Mouse (Mus musculus) heart, adult 18-20 months (tissue): ENCODE measurements at regions not wholly inside any gene's neighbourhood (a gene's known extent, or its start where the extent isn't known, plus 50 kb on each side); places are given as distances from the start of the nearest gene placed in this dataset.
A peak's percentile ranks its signal among the peaks of the same experiment; 100 is the strongest.

ENCODE experiments used
- DNase-seq, 2 experiments: peaks; one replicate each; pipeline ENCODE4 v3.0.0; 2021 to 2022; ENCODE audit warnings: mixed read lengths in 1 of 2

DNA sequence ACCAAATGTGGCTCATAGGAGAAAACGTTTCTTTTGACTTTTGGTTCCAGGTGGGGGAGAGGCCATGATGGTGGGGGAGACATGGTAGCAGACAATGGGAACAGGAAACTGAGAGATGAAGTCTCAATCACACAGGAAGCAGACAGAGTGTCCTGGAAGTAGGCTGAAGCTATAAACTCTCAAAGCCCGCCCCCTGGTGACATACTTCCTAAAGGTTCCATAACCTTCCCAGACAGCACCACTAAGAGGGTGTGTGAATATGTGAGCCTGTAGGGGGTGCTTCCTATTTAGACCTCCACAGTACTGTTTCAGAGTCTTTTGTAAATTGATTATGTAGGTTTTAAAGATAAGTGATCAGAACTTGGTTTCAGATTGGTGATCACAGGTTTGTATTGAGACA is 284.1 kb upstream of the Slc30a5 start:
- no peak for DNase-seq

DNA sequence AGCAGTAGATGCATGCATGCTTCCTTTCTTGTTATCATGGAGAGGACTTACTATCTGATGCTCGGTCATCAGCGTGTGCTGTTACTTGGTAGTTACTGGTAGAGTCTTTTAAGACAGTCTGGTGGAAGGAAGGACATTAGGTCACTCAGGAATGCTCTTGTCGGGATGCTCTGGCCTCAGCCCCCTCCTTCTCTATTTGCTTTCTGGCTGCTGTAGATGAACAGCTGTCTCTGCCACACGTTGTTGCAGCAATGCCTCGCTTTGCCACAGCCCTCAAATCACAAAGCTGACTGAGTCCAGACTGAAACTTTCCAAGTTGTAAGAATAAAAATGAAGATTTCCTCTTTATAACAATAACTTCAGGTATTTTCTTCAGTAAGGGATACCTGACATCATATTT is 282.1 kb upstream of the Slc30a5 start:
- no peak for DNase-seq

GRCm38 (mm10) chr13:101112176-101112575 is 278.9 kb upstream of the Slc30a5 start:
- no peak for DNase-seq

DNA sequence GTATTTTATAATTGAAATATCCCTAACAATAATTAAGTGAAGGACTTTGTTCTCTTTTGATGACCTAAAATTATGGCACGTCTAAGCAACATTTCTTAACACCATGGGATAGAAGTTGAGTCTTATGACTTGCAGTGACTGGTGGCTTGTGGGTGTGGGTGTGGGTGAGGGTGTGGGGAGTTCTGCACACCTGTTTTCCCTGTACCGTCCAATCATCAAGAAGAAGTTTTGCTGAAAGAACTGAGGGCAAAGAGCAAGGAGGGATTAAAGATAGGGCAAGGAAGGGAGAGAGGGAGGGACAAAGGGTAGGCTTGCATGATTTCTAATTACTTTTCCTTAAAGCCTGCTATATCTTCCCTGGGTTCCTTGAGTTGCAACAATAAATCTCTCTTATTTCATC is 278.5 kb upstream of the Slc30a5 start:
- no peak for DNase-seq

DNA sequence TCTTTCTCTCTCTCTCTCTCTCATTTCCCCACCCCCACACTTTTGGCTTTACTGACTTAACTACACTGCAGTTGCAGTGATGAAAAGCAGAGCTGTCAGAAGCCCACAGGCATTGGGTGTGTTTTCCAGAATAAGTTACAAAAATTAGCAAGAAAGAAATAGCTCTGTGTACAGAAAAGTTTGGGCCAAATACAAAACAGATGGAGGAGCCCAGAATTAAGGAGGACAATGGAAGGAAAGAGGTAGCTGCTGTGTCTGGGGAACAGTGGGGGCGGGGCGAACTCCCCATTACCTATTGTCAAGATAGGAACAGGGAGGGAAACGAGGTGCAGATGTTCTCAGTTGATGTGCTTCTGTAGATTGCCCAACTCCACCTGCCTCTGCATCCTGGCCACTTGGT is 267.4 kb upstream of the Slc30a5 start:
- DNase-seq, result no peak

GRCm38 (mm10) chr13:101096856-101097255 is 263.6 kb upstream of the Slc30a5 start:
- DNase-seq, result no peak

GRCm38 (mm10) chr13:101096221-101096620 is 263.0 kb upstream of the Slc30a5 start:
- DNase-seq, result no peak

DNA sequence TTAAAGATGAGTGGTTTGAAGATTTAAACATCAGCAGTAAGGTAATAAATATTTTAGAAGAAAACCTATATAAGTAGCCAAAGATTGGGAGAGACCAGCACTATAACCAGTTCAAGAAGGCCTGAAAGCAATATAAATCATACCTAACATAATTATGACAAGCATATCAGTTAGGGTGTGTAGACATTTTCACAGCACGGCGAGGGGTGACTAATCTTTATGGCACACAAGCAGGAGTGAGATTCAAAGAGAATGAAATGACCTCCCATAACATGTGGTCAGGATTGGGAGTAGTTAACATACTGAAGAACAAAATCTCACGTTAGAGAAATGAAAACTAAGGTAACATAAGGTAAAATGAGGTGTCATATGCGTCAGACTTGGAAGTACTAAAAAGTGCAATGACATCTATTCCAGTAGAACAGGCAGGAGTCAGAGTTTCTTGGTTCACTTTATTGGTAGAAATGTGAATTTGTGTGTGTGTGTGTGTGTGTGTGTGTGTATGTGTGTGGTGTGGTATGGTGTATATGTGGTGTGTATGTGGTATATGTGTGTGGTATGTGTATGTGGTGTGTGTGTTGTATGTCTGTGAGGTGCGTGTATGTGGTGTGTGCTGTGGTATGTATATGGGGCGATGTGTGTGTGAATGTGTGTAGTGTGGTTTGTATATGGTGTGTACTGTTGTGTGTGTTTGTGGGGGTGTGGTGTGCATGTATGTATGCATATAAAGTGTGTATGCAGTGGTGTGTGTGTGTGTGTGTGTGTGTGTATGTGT is 262.0 kb upstream of the Slc30a5 start:
- no peak for DNase-seq

DNA sequence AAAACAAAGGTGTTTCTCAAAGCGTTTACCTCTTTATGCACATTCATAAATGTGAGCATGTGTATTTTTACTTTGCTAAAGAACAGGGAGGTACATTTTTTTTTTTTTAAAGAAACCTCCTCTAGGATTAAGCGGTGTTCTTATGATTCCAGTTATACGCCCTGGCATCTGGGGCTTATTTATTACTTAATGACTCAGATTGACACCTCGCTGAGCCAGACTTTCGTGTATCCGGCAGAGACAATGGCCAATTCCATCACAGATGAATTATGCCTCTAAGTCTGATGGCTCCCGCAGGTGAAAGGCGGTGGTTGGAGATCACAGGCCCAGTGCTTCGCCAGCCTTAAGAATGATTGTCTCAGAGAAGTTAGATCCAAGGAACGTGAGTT is 259.5 kb upstream of the Slc30a5 start:
- DNase-seq, result no peak

DNA sequence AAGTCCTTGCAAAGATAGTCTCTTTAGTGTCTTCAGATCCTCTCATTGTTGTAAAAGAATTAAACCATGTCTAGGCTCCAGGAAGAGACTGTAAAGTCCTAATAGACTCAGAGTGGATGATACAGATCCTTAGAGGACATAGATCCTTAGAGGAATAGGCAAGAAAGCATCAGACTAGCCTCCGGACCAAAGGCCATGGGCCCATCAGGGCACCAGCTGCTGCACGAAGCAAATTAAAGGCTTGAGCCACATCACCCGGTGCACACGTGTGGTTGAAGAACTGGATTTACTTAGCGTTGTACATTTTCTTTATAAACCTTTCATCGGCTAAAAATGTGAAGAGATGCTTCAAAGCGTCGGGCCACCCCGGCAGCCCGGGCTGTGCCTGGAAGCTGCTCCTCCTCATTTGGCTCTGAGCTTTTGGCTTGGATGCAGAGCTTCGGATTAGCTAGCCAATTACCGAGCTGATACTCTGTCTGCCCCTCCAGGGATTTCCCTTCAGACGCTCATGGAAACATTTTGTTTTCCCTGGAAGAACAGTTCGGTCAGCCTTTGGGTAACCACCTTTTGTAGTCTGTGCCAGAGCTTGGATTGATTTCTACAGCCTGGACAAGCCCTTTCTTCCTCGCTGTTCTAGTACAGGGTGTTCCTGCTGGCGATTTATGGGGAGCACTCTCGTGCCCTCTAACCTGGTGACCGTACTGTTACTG is 259.0 kb upstream of the Slc30a5 start:
- DNase-seq, result peak; percentile 69 to 87

DNA sequence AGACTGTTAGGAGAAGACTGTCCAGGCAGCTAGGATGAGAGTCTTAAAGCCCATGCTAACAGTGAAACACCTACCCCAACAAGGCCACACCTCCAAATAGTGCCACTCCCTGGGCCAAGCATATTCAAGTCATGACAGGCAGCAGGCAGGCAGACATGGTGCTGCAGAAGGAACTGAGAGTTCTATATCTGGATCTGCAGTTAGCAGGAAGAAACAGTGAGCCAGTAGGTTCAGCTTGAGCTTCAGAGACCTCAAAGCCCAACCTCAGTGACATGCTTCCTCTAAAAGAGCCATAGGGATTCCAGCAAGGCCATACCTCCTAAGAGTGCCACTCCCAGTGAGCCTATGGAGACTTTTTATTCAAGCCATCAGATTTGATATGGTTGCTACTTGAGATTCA is 252.0 kb upstream of the Slc30a5 start:
- DNase-seq, result no peak

DNA sequence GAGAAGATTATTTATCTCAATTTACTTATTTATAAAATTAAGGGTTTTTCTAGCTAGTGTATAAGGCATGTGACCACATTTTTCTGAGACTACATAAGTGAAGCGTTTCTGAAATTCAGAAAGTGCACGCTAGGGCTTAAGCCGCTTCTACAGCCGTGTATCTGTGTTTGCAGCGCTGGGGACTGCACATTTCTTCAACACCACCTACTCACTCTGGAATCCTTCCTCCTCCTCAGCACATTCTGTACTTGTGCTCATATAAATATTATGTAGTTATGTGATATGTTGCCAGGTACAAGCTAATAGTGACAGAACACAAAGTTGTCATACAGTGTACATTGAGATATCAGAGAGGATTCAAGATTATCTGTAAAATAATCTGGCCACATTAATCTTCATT is 251.0 kb upstream of the Slc30a5 start:
- no peak for DNase-seq

- DNase-seq, result no peak
Observed at GRCm38 (mm10) chr13:101083416-101083815, 250.2 kb upstream of the Slc30a5 start.

- DNase-seq, result no peak
Observed at GRCm38 (mm10) chr13:101068489-101068888, 235.3 kb upstream of the Slc30a5 start.

DNA sequence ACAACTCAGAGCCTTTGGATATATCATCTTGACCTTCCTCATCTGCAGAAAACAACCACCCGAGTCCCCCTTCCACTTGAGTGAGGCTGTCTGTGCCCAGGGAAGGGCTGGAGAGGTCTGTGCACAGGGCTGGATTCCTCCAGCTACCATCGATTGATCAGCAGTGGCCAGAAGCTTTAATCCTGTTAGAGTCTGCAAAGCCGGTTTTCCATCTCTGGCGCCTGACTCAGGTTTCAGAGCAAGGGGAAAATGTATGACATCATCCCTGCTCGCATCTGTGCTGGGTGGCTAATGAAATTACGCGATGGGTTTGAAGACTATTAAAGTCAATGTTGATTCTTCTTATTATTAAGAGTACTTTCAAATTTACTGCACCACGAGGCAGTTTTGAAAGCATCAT is 229.4 kb upstream of the Slc30a5 start:
- no peak for DNase-seq

- DNase-seq, result no peak
Observed at GRCm38 (mm10) chr13:101061233-101062144, 228.3 kb upstream of the Slc30a5 start.

DNA sequence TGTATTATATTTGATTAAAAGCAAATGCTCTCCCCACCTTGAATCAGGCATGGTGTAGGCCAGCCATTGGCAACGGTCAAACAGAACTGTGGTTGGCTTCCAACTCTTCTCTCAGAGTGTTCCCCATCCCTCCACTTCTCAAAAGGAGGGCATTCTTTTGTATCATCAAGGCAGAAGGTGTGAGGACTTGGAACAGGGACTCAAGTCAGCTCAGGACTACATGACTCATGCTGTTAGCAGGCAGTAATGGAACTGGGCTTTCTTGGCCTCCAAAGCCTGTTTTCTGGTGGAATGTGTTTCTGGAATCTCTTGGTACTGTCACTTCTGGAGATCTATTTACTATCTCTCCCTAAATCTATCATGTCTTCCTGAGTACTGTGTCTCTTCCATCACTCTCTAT is 216.3 kb upstream of the Slc30a5 start:
- DNase-seq, result no peak

- no peak for DNase-seq
Observed at GRCm38 (mm10) chr13:101032594-101032993, 199.4 kb upstream of the Slc30a5 start.

DNA sequence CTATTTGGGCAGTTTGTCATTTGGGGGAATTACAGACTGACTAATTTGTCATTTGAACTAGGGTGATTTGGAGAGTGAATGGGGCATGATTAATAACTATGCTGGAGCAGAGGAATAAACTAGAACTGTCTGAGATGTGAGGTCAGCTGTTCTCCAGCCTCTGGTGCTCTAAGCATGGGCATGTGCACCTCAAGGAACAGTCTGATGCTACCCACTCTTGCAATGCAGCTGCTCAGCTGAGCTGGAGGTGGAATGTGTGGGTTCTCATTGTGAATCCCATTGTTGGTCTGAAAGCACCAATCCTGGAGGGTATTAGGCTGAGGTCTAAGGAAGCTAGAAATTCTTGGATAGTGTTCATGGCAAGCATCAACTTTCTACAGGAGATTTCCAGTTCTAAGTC is 192.8 kb upstream of the Slc30a5 start:
- DNase-seq, result no peak

GRCm38 (mm10) chr13:101025488-101025887 is 192.3 kb upstream of the Slc30a5 start:
- no peak for DNase-seq

GRCm38 (mm10) chr13:101024971-101025370 is 191.7 kb upstream of the Slc30a5 start:
- DNase-seq, result no peak

DNA sequence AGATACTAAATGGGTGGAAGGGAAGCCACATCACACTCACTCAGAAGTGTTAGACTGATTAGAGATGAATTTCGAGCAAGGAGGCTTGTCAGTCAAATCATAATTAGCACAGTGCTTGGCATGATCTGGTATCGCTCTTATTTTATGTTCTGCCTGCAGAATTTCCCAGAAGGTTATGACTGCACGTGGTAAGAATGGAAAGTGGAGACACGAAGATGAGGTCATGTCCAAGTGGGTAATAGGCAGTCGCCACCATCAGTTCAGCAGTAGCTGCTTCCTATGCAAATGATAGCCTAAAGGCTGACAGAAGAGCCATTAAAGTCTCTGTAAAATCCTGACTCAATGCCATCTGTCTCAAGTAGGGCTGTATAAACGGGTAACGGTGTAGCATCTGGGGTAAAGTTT is 186.0 kb upstream of the Slc30a5 start:
- no peak for DNase-seq

- peak; percentile 13 to 33 for DNase-seq
Observed at GRCm38 (mm10) chr13:101017041-101017440, 183.8 kb upstream of the Slc30a5 start.
